Mouse (Mus musculus) liver, embryonic 16.5 days (tissue): ENCODE data around the gene Col12a1. TPM values are rescaled to one million over a fixed set of nuclear protein-coding genes. Genes with fewer than 3 reads are reported as not detected.

ENCODE experiments used
- polyA plus RNA-seq: library from polyadenylated mRNA; unstranded; fragments of >200 nt; fragmentation: Nextera tagmentation; extraction: Ambion mirVana; gene quantifications from 2 replicates; pipeline ENCODE4 v1.2.1, GENCODE M21; 2015

The Col12a1 gene
- polyA plus RNA-seq, 1 experiment from 2014 or later = 1.7 TPM

Other genes starting within 250 kb of the Col12a1 start
- 435 and 470 TPM in 2 replicates for gene Cox7a2, start 41.0 kb upstream of the Col12a1 start, polyA plus RNA-seq
- 33.0 TPM in 2 replicates for gene Tmem30a, start 74.7 kb upstream of the Col12a1 start, polyA plus RNA-seq